Mouse (Mus musculus): ENCODE measurements around the gene L1td1. TPM values are rescaled to one million over a fixed set of nuclear protein-coding genes. Genes with fewer than 3 reads are reported as not detected.
A peak's percentile ranks its signal among the peaks of the same experiment; 100 is the strongest.

L1td1 gene
- polyA plus RNA-seq, 1 experiment, result 0.02 TPM

GRCm38 (mm10) chr4:98758872-98759518, 32.5 kb downstream of the L1td1 start:
- Histone ChIP-seq H3K4me3 (ENCODE audit: insufficient read depth, low read length) (no peak overlapping the region), H3K4me1 (ENCODE audit: control insufficient read depth, insufficient read depth, low read length) (no peaks in the 10 kb centered on the region), H3K27ac (ENCODE audit: insufficient read depth, low read length) (no peak overlapping the region)
- no peak for TF ChIP-seq CTCF (IDR thresholded peaks at IDR 0.05; ENCODE audit: extremely low read depth, insufficient read depth, low read length)

GRCm38 (mm10) chr4:98767134-98768133, 40.9 kb downstream of the L1td1 start:
- H3K4me3 ChIP-seq (ENCODE audit: insufficient read depth, low read length), result no peak overlapping the region
- no peak overlapping the region for H3K27ac ChIP-seq (ENCODE audit: insufficient read depth, low read length)
- no peaks in the 10 kb centered on the region for H3K4me1 ChIP-seq (ENCODE audit: control insufficient read depth, insufficient read depth, low read length)
- no peak for TF ChIP-seq POLR2A (IDR thresholded peaks at IDR 0.05; ENCODE audit: extremely low read depth, insufficient read depth, low read length)
- TF ChIP-seq CTCF (IDR thresholded peaks at IDR 0.05; ENCODE audit: extremely low read depth, insufficient read depth, low read length), result no peak

DNA sequence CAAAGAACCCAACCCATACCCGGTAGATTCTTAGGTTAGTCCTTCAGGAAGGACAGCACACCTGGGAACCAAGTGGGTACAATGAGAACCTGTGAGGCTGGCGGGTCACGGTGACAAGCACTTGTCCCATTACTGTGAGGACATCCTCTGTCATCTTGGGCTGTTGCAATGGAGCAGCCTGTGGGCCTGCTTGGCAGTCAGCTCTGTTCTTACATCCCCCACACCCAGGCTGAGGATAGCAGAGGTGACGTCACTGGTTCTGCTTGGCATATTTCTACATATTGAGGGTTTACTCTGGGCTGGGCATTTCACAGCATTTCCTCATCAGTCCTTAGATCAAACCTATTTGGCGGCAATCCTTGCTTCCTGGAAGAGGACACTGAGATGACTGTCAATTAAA, 47.3 kb downstream of the L1td1 start:
- Histone ChIP-seq H3K4me3 (ENCODE audit: insufficient read depth, low read length) (no peak overlapping the region), H3K4me1 (ENCODE audit: control insufficient read depth, insufficient read depth, low read length) (no peaks in the 10 kb centered on the region), H3K27ac (ENCODE audit: insufficient read depth, low read length) (no peak overlapping the region)
- TF ChIP-seq POLR2A (IDR thresholded peaks at IDR 0.05; ENCODE audit: extremely low read depth, insufficient read depth, low read length), result no peak
- no peak for TF ChIP-seq CTCF (IDR thresholded peaks at IDR 0.05; ENCODE audit: extremely low read depth, insufficient read depth, low read length)

- H3K27ac ChIP-seq (ENCODE audit: insufficient read depth, low read length), result no peak overlapping the region
- no peak overlapping the region for H3K4me3 ChIP-seq (ENCODE audit: insufficient read depth, low read length)
- TF ChIP-seq POLR2A (IDR thresholded peaks at IDR 0.05; ENCODE audit: extremely low read depth, insufficient read depth, low read length) (no peak), CTCF (IDR thresholded peaks at IDR 0.05; ENCODE audit: extremely low read depth, insufficient read depth, low read length) (no peak)
- H3K4me1 ChIP-seq (ENCODE audit: control insufficient read depth, insufficient read depth, low read length), result no peaks in the 10 kb centered on the region
These were observed 50.3 kb downstream of the L1td1 start for GRCm38 (mm10) chr4:98776721-98777427.

DNA sequence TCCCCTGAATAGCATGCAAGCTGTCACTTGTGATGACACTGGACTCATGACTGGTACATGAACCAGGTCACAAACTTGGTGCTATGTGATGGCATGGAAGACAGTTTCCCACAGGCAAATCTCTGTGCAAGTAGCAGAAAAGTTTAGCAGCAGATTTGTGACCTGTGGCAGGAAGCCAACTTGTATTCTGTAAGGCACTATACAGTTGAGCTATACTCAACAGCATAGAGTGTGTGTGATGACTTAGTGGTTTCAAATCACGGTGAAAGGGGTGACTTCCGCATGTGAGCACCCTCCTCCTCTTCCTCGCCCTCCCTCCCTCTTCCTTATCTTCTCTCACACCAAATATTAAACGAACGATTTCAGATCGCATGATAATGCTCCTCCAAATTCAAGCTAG, 50.9 kb downstream of the L1td1 start:
- no peak for TF ChIP-seq CTCF (IDR thresholded peaks at IDR 0.05; ENCODE audit: extremely low read depth, insufficient read depth, low read length)
- TF ChIP-seq POLR2A (IDR thresholded peaks at IDR 0.05; ENCODE audit: extremely low read depth, insufficient read depth, low read length), result no peak
- Histone ChIP-seq H3K4me1 (ENCODE audit: control insufficient read depth, insufficient read depth, low read length) (no peaks in the 10 kb centered on the region), H3K4me3 (ENCODE audit: insufficient read depth, low read length) (no peak overlapping the region), H3K27ac (ENCODE audit: insufficient read depth, low read length) (no peak overlapping the region)

GRCm38 (mm10) chr4:98778219-98778618, 51.7 kb downstream of the L1td1 start:
- no peaks in the 10 kb centered on the region for H3K4me1 ChIP-seq (ENCODE audit: control insufficient read depth, insufficient read depth, low read length)
- H3K4me3 ChIP-seq (ENCODE audit: insufficient read depth, low read length), result 0 out of 2 replicates have a peak overlapping the region, but pooled peaks have one; percentile 3
- H3K27ac ChIP-seq (ENCODE audit: insufficient read depth, low read length), result no peak overlapping the region
- no peak for TF ChIP-seq CTCF (IDR thresholded peaks at IDR 0.05; ENCODE audit: extremely low read depth, insufficient read depth, low read length)
- TF ChIP-seq POLR2A (IDR thresholded peaks at IDR 0.05; ENCODE audit: extremely low read depth, insufficient read depth, low read length), result no peak

GRCm38 (mm10) chr4:98785851-98786250, 59.3 kb downstream of the L1td1 start:
- H3K4me1 ChIP-seq (ENCODE audit: control insufficient read depth, insufficient read depth, low read length), result no peaks in the 10 kb centered on the region
- no peak for TF ChIP-seq CTCF (IDR thresholded peaks at IDR 0.05; ENCODE audit: extremely low read depth, insufficient read depth, low read length)
- H3K27ac ChIP-seq (ENCODE audit: insufficient read depth, low read length), result no peak overlapping the region
- H3K4me3 ChIP-seq (ENCODE audit: insufficient read depth, low read length), result no peak overlapping the region

DNA sequence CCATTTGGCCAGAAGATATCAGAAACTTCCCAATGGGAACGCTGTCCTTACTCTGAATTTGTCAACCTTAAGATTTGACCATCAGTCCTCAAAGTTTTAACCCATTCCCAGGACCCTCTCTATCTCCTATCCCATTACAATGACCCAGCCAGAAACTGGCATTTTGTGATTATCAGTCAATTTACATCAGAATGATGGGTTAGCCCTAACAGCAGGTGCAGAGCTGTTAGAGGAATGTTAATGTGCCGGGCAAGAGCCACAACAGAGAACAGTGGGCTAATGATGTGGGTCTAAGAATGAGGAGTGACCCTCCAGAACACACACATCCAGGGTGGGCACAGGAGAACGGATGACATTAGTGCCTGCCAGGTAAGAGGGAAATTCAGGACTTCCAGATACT, 59.7 kb downstream of the L1td1 start:
- Histone ChIP-seq H3K4me3 (ENCODE audit: insufficient read depth, low read length) (no peak overlapping the region), H3K27ac (ENCODE audit: insufficient read depth, low read length) (no peak overlapping the region), H3K4me1 (ENCODE audit: control insufficient read depth, insufficient read depth, low read length) (no peaks in the 10 kb centered on the region)
- no peak for TF ChIP-seq CTCF (IDR thresholded peaks at IDR 0.05; ENCODE audit: extremely low read depth, insufficient read depth, low read length)
- TF ChIP-seq POLR2A (IDR thresholded peaks at IDR 0.05; ENCODE audit: extremely low read depth, insufficient read depth, low read length), result no peak

Other genes starting within 250 kb of the L1td1 start
- 2.4 and 2.5 TPM in 2 replicates for gene Kank4, start 90.8 kb downstream of the L1td1 start, polyA plus RNA-seq (2012; rRNA removed)
- not detected in 2 replicates for gene I0C0044D17Rik, start 97.1 kb downstream of the L1td1 start, polyA plus RNA-seq (2012; rRNA removed)
- gene Usp1, start 197.1 kb downstream of the L1td1 start, polyA plus RNA-seq (2012; rRNA removed), result 12.5 and 13.5 TPM in 2 replicates